Mouse (Mus musculus) hindbrain, embryonic 10.5 days (tissue): ENCODE measurements around the gene Heatr5a. TPM values are rescaled to one million over a fixed set of nuclear protein-coding genes. Genes with fewer than 3 reads are reported as not detected.

ENCODE experiments used
- DNase-seq: peaks from one replicate; pipeline ENCODE4 v3.0.0-alpha.2; 2017; ENCODE audit warnings: low spot score
- H3K27ac ChIP-seq: fragments of 300-500 bp; sonication (generic); 2 replicates; pipeline ENCODE4 v1.5.1; 2016; ENCODE audit warnings: mild to moderate bottlenecking, moderate library complexity
- H3K27me3 ChIP-seq: fragments of 300-500 bp; sonication (generic); 2 replicates; pipeline ENCODE4 v1.6.1; 2016; ENCODE audit warnings: mild to moderate bottlenecking; ENCODE audit not compliant: poor library complexity, insufficient read depth, severe bottlenecking
- H3K36me3 ChIP-seq: fragments of 300-500 bp; sonication (generic); 2 replicates; pipeline ENCODE4 v1.6.1; 2016; ENCODE audit warnings: mild to moderate bottlenecking, moderate library complexity
- H3K4me1 ChIP-seq: fragments of 300-500 bp; sonication (generic); replicated peaks from 2 replicates; pipeline ENCODE4 v1.6.1; 2016; ENCODE audit warnings: mild to moderate bottlenecking
- H3K4me3 ChIP-seq: fragments of 300-500 bp; sonication (generic); 2 replicates; pipeline ENCODE4 v1.5.1; 2016; ENCODE audit warnings: mild to moderate bottlenecking, moderate library complexity
- H3K9me3 ChIP-seq: fragments of 300-500 bp; sonication (generic); 2 replicates; pipeline ENCODE4 v1.6.1; 2016; ENCODE audit warnings: mild to moderate bottlenecking, moderate library complexity
- WGBS: fragments of 180-500 bp; shearing (Covaris S2); methylation state at CpG from one replicate; pipeline ENCODE4 v1.1.7; 2016; 5-methylcytosine and 5-hydroxymethylcytosine counted together
- polyA plus RNA-seq: library from polyadenylated mRNA; unstranded; fragments of >200 nt; fragmentation: Nextera tagmentation; extraction: Ambion mirVana; gene quantifications from 2 replicates; pipeline ENCODE4 v1.2.1, GENCODE M21; 2016

The Heatr5a gene
- polyA plus RNA-seq, 1 experiment from 2014 or later: 10.1 TPM

GRCm38 (mm10) chr12:51865790-51866179 lies 105.3 kb downstream of the Heatr5a start:
- no peak overlapping the region for H3K4me3 ChIP-seq
- peak overlapping the region; percentile 31 for H3K27ac ChIP-seq

DNA sequence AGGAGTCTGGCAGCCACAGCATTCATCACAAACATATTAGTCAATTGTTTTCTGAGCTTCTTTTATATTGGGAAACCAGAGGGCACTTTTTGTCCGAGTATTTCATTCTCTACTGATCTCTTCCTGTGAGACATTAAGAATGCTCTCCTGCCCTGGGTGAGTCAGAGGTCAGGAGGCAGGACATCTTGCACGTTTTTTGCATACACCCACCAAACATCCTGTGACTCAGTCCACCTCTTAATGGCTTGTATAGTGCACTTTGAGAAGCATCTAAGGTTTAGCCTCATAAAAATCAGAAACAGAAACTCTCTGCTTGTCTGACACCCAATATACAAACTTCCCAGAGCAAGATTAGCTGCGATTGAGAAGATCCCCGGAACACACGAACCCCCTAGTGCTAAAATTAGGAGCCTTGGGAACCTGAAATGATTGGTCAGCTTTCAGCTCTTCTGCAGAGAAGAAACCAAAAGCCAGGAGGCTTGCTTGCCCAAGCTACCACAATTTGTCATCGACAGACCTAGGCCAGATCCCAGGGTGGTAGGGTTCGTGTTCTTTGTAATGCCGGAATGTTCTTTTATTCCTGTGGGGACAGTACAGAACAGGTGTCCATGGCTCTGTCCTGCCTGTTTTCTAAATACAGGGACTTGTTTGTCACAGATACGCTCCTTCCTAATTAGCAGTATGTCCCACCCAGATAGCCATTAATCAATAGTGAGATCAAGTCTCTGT lies 105.9 kb downstream of the Heatr5a start:
- Histone ChIP-seq H3K27ac (peak overlapping the region; percentile 31), H3K27me3 (peaks cover 5% of the 10 kb centered on the region; the same call in 1 of the 2 replicates), H3K4me3 (no peak overlapping the region), H3K36me3 (no peaks in the 10 kb centered on the region), H3K4me1 (peaks cover 37% of the 10 kb centered on the region), H3K9me3 (no peaks in the 10 kb centered on the region)
- DNase-seq: no peak
- 58% methylated on average over 9 of the region's 9 CpGs for WGBS

More at GRCm38 (mm10) chr12:51865790-51866179, 105.3 kb downstream of the Heatr5a start:
- 24% methylated on average over 4 of the region's 4 CpGs for WGBS
- Histone ChIP-seq H3K36me3 (no peaks in the 10 kb centered on the region), H3K9me3 (no peaks in the 10 kb centered on the region), H3K27me3 (peaks cover 5% of the 10 kb centered on the region; the same call in 1 of the 2 replicates), H3K4me1 (peaks cover 37% of the 10 kb centered on the region)
- DNase-seq: peak; percentile 23

DNA sequence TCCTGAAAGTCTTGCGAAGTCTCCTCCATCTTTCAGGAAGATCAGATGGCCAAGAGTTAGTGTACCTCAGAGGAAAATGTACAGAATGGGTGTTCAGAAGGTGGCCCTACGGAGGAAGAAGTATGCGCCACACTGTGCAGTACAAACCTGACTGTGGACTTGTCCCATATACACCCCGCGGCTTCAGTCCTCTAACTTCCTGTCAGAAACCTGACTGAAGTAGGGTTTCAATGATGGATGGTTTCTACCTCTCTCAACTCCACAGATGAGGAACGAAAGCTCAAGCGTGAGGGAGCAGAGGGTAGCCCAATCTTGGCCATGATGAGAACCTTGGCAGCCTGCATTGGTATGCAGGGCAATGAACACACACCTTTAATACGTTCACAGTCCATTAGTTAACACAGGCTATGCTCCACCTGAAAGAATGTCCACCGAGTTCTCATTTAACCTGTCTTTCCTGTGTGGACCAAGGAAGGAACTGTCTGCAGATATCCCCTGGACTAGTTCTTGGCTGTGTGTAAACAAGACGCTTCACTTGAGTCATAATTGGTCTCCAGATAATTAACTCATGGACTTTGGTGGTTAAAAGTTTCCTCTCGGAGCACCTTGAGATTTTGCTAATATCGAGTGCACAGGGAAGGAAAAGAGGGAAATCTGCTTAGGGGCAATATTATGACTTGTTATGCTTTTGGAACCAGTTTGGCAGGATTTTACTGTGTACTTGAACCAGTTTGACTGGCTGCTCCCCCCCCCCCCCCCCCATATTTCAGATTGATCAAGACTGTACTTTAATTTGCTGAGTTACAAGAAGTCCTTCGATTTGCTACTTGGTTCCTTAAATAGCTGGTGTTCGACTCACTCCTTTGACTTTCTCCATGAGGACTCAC lies 107.8 kb downstream of the Heatr5a start:
- Histone ChIP-seq H3K4me1 (peaks cover 37% of the 10 kb centered on the region), H3K36me3 (no peaks in the 10 kb centered on the region), H3K9me3 (no peaks in the 10 kb centered on the region), H3K27ac (no peak overlapping the region), H3K4me3 (no peak overlapping the region), H3K27me3 (peaks cover 5% of the 10 kb centered on the region; the same call in 1 of the 2 replicates)
- 90% methylated on average over 14 of the region's 14 CpGs for WGBS
- no peak for DNase-seq

DNA sequence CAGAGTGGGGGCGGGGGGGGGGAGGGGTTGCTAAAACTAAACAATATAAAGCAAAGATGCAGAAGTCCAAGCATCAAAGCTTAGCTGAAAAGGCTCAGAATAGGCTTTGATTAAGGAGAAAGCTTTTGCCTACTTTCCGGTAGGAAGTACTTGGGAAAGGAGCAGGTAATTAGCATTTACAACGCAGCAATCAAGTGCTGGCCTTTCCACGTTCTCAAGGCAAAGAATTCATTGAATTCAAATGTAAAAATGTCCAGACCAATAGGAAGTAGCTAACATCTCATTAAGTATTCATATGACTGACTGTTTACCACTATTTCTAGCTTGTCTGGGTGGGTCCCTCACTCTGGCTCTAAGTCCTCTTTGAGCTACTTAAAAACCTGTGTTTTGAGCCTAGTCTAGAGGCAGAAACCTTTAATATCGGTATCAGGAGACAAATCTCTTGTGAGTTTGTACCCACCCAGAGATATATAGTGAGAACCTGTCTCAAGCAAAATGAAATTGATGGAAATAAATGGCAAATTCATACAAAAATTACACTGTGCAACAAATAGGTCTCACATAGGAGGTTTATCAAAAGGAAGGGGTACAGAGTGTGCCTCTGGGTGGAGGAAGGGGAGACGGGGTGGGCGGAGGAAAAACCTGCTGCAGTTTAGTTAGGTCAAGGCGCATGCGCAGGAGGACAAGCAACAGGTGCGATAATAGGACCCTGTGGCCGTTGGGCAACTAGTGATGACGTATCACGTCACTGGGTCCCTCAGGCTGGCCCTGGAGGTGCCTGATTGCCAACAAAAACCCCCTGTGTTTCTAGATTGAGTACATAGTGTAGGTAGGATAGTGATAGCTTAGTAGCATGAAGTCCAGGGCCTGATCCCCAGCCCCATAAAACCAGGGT lies 112.7 kb downstream of the Heatr5a start:
- H3K4me3 ChIP-seq: no peak overlapping the region
- H3K27ac ChIP-seq: no peak overlapping the region
- H3K9me3 ChIP-seq: no peaks in the 10 kb centered on the region
- H3K36me3 ChIP-seq: no peaks in the 10 kb centered on the region
- H3K4me1 ChIP-seq: no peaks in the 10 kb centered on the region
- peaks cover 5% of the 10 kb centered on the region; the same call in 1 of the 2 replicates for H3K27me3 ChIP-seq
- DNase-seq: no peak
- whole genome bisulfite sequencing: 76% methylated on average over 13 of the region's 13 CpGs

DNA sequence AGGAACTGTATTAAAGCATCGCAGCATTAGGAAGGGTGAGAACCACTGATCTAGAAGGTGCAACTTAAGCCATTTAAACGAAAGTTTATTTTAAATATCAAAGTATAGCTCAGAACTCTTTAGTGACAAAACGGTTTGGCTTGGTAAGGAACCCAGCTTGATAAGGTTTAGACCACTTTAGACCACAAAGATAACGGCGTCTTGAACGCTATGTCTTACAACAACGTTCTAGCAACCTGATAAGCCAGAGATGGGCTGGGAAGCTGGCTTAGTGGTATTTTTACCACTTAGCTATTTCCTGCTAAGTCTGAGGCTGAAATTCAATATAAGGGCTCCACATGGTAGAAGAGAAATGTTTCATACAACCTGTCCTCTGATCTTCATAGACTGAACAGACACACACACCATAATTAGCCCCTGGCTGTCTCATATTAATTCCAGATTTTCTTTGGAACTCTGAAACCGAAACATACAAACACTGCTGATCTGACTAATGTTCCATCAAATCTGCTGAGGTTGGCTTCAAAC lies 114.3 kb downstream of the Heatr5a start:
- no peak for DNase-seq
- H3K27ac ChIP-seq: no peak overlapping the region
- H3K36me3 ChIP-seq: no peaks in the 10 kb centered on the region
- 90% methylated on average over 8 of the region's 8 CpGs for WGBS
- no peaks in the 10 kb centered on the region for H3K9me3 ChIP-seq
- H3K27me3 ChIP-seq: no peaks in the 10 kb centered on the region
- H3K4me1 ChIP-seq: no peaks in the 10 kb centered on the region
- H3K4me3 ChIP-seq: no peak overlapping the region

DNA sequence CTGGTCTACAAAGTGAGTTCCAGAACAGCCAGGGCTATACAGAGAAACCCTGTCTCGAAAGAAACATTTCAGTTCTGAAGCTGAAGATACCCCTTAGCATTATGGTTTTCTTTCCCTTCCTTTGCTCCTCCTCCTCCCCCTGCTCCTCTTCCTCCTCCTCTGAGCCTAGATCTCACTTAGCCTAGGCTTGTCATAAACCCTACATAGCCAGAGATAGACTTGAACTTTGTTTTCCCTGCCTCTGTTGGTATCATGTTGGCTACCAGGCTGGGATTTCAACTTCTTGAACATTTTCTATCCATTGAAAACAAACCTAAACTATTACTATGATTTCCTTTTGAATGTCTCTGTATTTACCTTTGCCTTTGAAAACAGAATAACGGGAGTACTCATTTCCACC lies 115.2 kb downstream of the Heatr5a start:
- no peak for DNase-seq

GRCm38 (mm10) chr12:51855453-51855852 lies 115.7 kb downstream of the Heatr5a start:
- H3K4me1 ChIP-seq: no peaks in the 10 kb centered on the region
- no peaks in the 10 kb centered on the region for H3K27me3 ChIP-seq
- H3K4me3 ChIP-seq: no peak overlapping the region
- no peaks in the 10 kb centered on the region for H3K36me3 ChIP-seq
- DNase-seq: no peak
- WGBS: 80% methylated on average over 7 of the region's 7 CpGs
- H3K27ac ChIP-seq: no peak overlapping the region
- H3K9me3 ChIP-seq: no peaks in the 10 kb centered on the region

More for the DNA sequence above, 115.2 kb downstream of the Heatr5a start:
- no peak overlapping the region for H3K4me3 ChIP-seq
- H3K36me3 ChIP-seq: no peaks in the 10 kb centered on the region
- H3K27me3 ChIP-seq: no peaks in the 10 kb centered on the region
- no peaks in the 10 kb centered on the region for H3K9me3 ChIP-seq
- 91% methylated on average over 2 of the region's 2 CpGs for whole genome bisulfite sequencing
- no peaks in the 10 kb centered on the region for H3K4me1 ChIP-seq
- no peak overlapping the region for H3K27ac ChIP-seq

- Histone ChIP-seq H3K27ac (no peak overlapping the region), H3K9me3 (no peaks in the 10 kb centered on the region), H3K4me3 (no peak overlapping the region), H3K36me3 (no peaks in the 10 kb centered on the region), H3K4me1 (no peaks in the 10 kb centered on the region), H3K27me3 (no peaks in the 10 kb centered on the region)
- WGBS: 92% methylated on average over 4 of the region's 4 CpGs
- DNase-seq: no peak
Observed at GRCm38 (mm10) chr12:51851617-51852016, 119.5 kb downstream of the Heatr5a start.

DNA sequence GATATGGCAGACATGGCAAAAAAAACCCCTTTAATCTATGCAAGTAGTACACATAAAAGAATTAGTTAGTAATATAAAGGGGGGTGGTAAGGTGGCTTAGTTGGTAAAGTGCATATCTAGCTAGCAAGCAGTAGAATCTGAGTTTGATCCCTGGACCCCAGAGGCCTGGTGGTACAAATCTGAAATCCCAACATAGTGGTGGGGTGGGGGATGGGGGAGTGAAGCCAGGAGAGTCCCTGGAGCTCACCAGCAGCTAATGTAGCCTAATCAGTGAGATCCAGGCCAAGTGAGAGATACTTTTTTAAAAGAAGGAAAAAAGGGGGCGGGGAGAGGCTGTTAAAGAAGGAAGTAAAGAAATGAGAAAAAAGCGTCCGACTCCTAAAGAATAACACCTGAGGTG lies 120.0 kb downstream of the Heatr5a start:
- whole genome bisulfite sequencing: 87% methylated on average over 3 of the region's 3 CpGs
- Histone ChIP-seq H3K4me3 (no peak overlapping the region), H3K27me3 (no peaks in the 10 kb centered on the region), H3K27ac (no peak overlapping the region), H3K4me1 (no peaks in the 10 kb centered on the region), H3K36me3 (no peaks in the 10 kb centered on the region), H3K9me3 (no peaks in the 10 kb centered on the region)
- no peak for DNase-seq

GRCm38 (mm10) chr12:51850339-51850738 lies 120.8 kb downstream of the Heatr5a start:
- Histone ChIP-seq H3K9me3 (no peaks in the 10 kb centered on the region), H3K36me3 (no peaks in the 10 kb centered on the region), H3K27me3 (no peaks in the 10 kb centered on the region), H3K4me3 (no peak overlapping the region), H3K27ac (no peak overlapping the region), H3K4me1 (no peaks in the 10 kb centered on the region; the same call in 1 of the 2 replicates)
- WGBS: 87% methylated on average over 4 of the region's 4 CpGs
- no peak for DNase-seq

DNA sequence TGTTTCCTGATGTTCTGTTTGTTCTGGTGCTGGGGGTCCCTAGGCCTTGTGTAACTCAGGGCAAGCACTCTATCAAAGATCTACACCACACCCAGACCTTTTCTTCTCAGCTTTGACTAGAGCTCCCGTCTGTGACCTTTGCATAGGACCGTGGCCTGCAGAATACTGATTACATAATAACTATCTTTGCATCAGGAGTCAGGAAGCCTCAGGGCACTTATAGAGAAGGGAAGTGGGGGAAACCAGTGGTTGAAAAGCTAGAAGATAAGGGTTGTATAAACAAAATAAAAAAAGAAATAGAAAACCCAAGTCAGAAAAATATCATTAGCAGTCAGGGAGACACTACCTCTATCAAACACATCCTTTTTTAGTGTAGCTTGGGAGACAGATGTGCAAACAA lies 121.2 kb downstream of the Heatr5a start:
- H3K4me3 ChIP-seq: no peak overlapping the region
- no peaks in the 10 kb centered on the region for H3K9me3 ChIP-seq
- H3K27ac ChIP-seq: no peak overlapping the region

More for the DNA sequence above, 121.2 kb downstream of the Heatr5a start:
- no peak for DNase-seq
- Histone ChIP-seq H3K27me3 (no peaks in the 10 kb centered on the region), H3K36me3 (no peaks in the 10 kb centered on the region), H3K4me1 (no peaks in the 10 kb centered on the region; the same call in 1 of the 2 replicates)
- 94% methylated on average over 2 of the region's 2 CpGs for WGBS
